Mouse (Mus musculus): Measurements from ENCODE around the gene Mum1.

The Mum1 gene

DNA sequence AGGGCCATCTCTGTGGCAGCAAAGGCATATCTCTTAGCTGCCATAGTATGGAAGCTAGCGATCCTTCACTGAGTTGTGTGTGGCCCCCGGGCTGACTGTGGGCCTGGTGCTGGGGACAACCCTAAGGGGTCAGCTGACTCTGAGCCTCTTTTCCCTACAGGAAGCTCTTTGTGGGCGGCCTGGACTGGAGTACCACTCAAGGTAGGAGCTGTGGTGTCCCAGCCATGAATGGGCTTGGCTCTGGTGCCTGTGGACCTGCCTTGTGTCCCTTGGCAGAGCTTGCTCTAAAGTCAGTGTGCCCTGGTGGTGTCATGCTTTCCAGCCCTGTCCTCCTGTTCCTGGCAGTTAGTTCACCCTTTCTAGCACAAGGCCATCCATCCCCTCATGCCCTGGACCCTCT lies 47.6 kb downstream of the Mum1 start:
- DNase-seq, result no peak

DNA sequence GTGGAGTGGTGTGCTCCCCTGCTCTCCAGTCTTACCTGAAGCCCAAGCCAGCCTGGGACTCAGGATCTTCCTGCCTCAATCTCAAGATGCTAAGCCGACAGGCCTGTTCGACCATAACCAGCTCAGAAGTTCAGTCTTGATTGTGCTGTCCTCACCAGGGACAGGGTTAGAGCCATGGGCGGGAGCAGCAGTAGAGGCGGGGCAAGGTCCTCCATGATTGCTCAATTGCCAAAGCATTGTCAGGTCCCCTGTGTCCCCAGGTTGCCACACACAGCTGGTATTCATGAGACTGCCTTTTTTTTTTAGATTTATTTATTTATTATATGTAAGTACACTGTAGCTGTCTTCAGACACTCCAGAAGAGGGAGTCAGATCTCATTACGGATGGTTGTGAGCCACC lies 50.0 kb downstream of the Mum1 start:
- no peak for DNase-seq

DNA sequence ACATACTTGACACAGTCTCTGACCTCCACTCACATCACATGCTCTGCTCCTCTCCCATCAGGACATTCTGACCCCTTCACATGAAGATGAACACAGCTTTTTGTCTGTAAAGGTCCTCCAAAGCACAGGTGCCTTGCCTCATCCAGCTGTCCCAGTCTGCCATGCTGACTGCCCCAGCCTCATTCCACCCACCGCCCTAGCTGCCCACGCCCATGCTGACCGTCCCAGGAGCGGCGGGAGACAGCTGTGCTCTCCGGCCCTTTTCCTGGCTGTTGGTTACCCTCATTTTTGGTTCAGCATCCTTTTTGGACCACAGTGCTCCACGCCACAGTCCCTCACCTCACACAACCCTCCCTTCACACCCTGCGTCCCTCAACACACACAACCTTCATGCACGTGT lies 52.2 kb downstream of the Mum1 start:
- DNase-seq, result no peak

DNA sequence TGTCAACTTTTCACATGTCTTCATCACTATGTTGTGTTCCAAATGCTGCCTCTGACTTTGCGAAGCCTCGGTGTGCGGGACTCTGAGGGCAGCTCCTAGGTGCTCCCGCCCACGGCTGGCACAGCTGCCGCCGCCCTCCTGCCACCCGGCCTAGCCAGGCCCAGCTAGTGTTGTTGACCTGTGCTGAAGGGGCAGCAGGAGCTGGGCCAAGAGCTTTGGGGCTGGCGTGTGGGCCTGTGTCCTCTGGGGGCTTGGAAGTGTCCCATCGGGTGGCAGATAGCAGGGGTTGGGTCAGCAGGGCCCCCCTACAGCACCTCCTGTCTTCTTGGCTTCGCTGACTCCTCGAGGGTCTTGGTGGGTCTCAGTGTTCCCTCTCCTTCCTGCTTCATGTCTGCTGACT lies 53.0 kb downstream of the Mum1 start:
- DNase-seq, result no peak

GRCm38 (mm10) chr10:80281304-80281703 lies 55.1 kb downstream of the Mum1 start:
- no peak for DNase-seq

- peak; percentile 63 for DNase-seq
Observed at GRCm38 (mm10) chr10:80281921-80282371, 55.7 kb downstream of the Mum1 start.

DNA sequence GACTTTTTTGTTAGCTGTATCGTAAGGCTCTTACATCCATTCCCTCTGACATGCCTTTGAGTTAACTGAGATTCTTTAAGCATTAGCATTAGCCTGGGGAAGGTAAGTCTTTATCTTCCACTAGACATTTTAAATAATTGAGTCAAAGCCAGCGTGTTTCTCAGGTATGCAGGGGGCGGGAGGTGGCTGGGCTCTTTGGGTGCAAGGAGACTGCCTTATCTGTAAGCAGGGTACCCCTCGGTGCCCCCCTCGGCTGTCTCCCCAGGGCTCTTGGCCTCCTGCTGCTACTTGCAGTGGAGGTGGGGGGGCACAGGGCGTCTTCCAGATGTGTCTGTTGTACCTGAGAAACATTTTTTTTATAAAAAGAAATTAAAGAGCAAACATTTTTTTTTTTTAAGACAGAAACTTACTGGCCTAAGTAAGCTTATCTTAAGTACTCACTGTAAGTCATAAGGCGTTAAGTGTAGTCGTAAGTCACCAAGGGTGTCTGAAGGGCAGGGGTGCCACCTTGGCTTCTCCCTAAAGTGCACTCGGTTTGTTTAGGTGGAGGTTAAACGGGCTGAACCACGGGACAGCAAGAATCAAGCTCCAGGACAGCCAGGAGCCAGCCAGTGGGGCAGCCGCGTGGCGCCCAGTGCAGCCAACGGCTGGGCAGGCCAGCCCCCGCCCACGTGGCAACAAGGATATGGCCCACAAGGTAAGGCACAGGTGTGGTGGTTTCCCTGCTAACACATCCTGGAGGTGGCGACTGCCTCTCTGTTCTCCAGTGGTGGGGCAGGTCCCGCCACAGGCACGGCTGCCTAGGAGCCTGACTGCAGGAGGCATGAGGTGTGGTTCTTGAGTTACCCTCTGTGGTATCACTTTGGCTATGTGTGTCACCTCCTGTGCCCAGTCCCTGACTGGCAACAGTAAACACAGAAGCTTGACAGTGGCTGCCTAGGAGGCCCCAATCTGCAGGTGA lies 56.5 kb downstream of the Mum1 start:
- DNase-seq, result no peak

DNA sequence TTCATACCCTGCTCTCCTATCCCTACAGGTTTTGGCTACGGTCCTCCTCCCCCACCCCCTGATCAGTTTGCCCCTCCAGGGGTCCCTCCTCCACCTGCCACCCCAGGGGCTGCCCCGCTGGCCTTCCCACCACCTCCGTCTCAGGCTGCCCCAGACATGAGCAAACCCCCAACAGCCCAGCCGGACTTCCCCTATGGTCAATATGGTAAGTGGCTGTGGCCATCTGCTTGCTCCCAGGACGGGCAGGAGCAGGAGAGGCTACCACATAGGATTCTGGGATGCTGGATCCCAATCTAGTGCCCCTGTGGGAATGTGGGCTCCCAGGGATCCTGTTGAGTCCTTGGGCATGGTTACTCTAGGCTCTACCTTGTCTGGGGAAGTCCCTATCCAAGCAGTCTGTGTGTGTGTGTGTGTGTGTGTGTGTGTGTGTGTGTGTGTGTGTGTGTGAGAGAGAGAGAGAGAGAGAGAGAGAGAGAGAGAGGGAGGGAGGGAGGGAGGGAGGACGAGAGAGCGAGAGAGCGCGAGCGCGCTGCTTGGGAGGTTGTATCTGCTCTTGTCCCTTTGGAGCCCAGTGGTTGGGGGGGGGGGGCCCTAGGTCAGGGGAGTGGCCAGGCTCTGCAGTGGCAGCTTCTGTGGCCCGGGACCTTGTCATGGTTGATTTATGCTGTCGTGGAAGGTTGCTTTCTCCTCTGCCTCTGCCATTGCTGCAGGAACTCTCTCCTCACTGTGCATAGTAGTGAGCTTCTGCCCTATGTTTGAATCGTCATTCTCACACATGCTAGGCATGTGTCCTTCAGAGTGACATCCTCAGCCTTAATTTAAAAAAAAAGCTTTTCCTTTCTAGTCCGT lies 59.2 kb downstream of the Mum1 start:
- DNase-seq, result no peak

- no peak for DNase-seq
Observed at GRCm38 (mm10) chr10:80288097-80288496, 61.9 kb downstream of the Mum1 start.

DNA sequence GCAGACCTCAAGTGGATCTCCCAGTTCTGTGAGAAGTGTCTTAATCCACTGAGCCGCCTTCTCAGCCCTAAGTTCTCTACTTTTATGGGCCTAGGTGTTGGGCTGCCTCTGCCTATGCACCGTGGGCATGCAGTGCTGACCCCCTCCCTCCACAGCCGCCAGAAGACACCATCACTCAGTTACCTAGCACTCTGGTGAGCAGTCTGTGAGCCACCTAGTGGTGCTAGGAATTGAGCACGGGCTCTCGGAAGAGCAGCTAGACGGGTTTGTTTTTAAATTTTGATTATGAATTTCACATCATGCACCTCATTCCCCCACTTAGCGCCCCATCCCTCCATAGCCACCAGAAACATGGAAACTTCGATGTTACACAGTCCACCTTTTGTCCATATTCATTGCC lies 62.4 kb downstream of the Mum1 start:
- no peak for DNase-seq

DNA sequence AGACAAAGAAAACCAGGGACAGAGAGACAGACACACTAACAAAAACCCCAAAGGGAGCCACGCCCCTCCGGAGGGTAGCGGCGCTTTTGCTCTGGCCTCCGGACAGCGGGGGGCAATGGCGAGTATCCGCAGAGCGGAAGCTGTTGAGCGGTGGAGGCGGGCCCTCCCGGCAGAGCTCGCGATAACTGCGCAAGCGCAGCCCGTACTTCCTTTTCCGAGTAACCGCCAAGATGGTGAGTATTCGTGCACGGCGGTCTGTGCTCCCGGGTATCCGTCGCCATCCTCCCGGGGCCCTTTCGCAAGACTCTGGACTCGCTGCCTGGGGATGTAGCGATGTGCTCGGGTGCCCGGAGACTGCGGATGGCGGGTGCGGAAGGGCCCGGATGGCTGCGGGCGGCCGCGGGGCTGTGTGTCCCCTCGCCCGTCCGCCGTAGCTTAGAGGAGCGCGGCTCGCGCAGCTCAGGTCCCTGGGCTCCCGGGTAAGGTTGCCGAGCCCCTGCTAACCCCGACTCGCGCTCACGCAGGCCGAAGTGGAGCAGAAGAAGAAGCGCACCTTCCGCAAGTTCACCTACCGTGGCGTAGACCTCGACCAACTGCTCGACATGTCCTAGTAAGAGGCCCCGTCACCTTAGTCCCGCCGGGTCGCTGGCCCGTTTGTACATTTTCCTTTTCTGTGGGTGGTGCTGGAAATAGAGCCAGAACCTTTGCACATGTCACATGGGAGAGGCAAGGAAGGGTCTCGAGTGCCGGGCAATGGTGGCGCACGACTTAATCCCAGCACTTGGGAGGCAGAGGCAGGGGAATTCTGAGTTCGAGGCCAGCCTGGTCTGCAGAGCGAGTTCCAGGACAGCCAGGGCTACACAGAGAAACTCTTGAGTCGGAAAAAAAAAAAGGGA lies 66.3 kb downstream of the Mum1 start, which contains the start of gene Rps15:
Gene Rps15, plus strand, starts transcription at position 203 of the 896 bp plus-strand sequence.
- peak; percentile 94 for DNase-seq

DNA sequence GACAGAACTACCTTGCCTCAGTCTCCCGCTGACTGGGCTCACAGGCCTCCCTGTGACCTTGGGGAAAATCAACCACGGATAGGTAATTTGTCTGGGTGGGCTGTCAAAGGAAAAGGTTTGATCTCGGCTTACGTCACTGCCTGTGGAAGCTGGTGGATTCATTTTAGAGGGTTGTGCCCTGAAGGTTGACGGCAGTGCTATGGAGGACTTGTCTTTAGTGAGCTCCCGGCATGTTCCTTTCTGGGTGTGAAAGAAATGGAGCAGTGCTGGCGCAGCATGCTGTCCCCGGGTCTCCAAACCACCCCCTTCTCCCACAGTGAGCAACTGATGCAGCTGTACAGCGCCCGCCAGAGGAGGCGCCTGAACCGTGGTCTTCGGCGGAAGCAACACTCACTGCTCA lies 67.1 kb downstream of the Mum1 start:
- DNase-seq, result peak; percentile 44
